Mouse (Mus musculus) heart, adult 8-10 months (tissue): ENCODE measurements around the gene Podnl1. TPM values are rescaled to one million over a fixed set of nuclear protein-coding genes. Genes with fewer than 3 reads are reported as not detected.

ENCODE experiments used
- DNase-seq: peaks from one replicate; pipeline ENCODE4 v3.0.0; 2022; ENCODE audit warnings: low spot score
- total RNA-seq, 4 experiments: library from RNA; stranded (reverse); gene quantifications; 2 replicates each; pipeline ENCODE4 v1.2.4; 2022

Gene Podnl1
- total RNA-seq: under 1 TPM in 2 of 4 experiments, not detected in 2; 0.11 TPM

DNA sequence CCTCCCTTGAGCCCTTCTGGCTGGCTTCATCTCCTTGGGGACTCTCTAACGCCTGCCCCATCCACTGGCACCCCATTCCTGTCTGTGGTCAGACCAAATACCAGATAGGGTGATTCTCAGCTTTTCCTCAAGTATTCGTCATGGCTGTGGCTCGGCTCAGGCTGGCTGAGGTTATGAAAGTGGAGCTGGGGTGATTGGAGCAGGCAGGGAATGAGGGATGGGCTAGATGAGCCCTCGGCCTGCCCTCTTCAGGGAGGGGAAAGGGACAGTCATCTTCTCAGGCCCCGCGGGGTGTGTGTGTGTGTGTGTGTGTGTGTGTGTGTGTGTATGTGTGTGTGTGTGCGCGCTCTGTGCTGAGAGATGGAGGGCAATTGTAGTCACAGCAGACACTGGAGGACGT, at the start of gene Podnl1:
Gene Podnl1, plus strand, starts transcription at position 334 of the 400 bp plus-strand sequence.
- DNase-seq: no peak

- no peak for DNase-seq
These were observed 49.4 kb upstream of the Podnl1 start for GRCm38 (mm10) chr8:84076412-84076811.

DNA sequence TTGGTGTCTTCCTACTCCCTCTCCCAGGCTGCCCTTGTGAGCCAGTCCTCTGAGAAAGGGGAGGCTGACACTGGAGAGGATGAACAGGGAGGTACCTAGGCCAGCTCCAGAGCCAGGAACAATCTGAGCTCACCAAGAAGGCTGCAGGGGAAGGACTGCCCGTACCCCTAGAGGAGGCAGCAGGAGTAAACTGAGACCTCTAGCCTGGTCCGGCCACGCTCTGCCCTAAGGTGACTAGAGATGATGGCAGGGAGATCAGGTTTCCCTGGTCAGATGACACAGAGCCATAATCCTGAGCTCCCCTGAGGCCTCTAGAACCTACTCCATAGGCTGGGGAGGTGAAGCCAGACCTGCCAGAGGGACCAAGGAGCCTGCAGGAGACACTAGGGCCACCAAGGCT, 48.9 kb upstream of the Podnl1 start:
- DNase-seq: no peak

- DNase-seq: no peak
These were observed 46.6 kb upstream of the Podnl1 start for GRCm38 (mm10) chr8:84079206-84079605.

DNA sequence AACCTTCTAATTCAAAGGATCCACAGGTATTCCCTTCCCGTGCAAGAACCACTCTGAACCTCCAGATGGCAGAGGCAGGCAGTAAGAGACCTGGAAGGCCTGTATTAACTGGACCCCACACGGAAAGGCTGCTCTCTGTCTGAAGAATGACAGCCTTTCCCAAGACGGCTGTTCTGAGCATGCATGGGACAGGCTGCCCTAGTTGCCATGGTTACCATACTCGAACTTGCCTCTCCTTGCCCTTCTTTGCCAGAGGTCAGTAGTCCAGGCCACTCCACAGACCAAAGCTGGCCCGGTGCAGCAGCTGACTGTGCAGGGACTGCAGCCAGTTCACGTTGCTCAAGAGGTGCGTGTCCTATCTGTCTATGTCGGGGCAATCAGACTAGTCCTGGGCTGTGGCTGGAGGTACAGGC, 42.0 kb upstream of the Podnl1 start:
- no peak for DNase-seq

DNA sequence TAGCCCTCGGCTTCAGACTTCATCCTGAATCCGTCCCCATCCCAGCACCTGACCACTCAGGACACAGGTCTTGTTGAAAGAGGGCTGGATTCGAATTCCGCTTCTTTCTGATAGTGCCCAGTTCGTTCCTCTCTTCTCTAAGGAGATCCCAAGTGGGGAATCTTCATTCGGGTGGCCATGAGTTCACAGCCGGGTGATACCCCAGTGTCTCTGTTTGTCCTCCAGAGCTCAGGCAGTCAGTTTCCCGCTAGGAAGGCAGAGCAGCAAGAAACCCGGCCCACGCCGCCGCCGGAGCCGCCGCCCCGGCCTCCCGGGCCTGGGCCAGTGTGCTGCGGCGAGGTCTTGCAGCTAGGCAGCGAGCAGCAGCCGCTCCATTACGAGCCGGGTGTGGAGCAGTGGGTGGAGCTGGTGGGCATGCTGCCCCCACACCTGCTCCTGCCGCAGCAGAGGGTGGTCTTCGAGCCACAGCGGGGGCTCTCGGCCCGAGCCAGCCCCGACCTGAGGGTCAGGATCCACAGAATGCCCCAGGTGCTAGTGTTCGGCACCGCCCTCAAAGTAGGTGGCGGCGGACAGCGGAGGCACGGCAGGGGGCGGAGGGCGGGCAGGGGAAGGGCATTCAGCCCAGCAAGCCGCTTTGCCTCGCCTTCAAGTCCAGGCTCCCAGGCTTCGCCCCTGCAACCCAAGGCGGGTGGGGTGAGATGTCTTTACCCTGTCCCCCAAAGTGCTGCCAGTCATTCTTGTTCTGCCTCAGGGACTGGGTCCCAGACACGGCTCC, 41.3 kb upstream of the Podnl1 start:
- DNase-seq: no peak

- DNase-seq: no peak
These were observed 38.6 kb upstream of the Podnl1 start for GRCm38 (mm10) chr8:84087156-84087555.

GRCm38 (mm10) chr8:84087821-84088220, 38.0 kb upstream of the Podnl1 start:
- no peak for DNase-seq

- no peak for DNase-seq
These were observed 36.5 kb upstream of the Podnl1 start for GRCm38 (mm10) chr8:84089277-84089676.

- no peak for DNase-seq
These were observed 35.2 kb upstream of the Podnl1 start for GRCm38 (mm10) chr8:84090585-84090984.

GRCm38 (mm10) chr8:84096061-84096460, 29.7 kb upstream of the Podnl1 start:
- DNase-seq: no peak

DNA sequence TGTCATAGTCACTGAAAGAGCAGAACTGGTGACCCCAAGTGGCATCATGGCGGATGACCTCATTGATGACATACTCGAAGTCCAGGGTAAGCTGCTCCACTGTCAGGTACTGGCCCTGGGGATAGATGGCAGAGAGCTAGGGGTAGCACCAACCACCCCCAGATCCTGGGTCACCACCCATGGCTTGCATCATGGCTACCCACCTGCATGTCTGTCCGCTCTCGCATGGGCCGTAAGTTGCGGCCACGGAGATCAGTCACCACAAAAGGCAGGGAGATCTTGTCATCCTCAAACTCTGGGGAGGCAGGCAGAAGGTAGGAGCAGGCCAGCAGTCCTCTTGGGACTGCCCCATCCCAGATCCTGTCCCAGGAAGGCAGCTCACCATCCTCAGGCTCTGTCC, 27.4 kb upstream of the Podnl1 start:
- no peak for DNase-seq

DNA sequence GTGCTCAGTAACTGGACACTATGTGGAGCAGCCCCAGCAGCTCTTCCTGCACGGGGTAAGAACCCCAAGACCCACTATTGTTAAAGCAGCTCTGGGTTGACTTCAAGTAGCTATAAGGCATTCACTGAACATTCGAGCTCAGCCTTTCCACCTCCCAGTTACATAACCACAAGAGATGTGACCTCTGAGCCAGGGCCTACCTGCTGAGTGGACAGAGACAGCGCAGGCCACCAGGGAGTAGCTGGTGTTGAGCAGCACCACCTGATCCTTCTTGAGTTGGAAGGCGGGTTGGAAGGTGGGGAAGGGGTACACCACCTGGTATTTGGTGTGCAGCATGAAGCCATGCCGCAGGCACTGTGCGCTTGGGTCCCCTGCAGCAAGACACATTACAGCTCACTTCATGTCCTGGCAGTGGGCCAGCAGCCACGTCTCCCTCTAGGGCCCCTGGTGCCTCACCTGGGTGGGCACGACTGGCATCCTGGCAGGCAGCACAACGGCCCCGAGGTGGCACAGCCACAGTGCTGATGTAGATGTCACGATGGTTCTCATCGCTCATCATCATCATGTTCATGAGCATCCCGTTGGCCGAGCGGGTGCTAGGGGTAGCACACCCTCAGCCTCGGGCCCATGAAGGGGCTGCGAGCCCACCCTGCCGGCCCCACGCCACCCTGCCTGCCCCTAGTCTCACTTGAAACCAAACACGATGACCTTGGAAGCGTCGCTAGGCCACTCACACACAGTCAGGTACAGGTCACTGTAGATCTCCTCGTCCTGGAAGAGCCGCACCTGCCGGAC, 24.1 kb upstream of the Podnl1 start:
- DNase-seq: no peak

- DNase-seq: no peak
These were observed 22.2 kb upstream of the Podnl1 start for GRCm38 (mm10) chr8:84103601-84104000.

- no peak for DNase-seq
These were observed 21.6 kb upstream of the Podnl1 start for GRCm38 (mm10) chr8:84104221-84104620.

GRCm38 (mm10) chr8:84104697-84105609, 20.8 kb upstream of the Podnl1 start, which contains the start of gene Dcaf15:
Dcaf15 (minus strand) TSS chr8:84104768.
- peak; percentile 98 for DNase-seq

DNA sequence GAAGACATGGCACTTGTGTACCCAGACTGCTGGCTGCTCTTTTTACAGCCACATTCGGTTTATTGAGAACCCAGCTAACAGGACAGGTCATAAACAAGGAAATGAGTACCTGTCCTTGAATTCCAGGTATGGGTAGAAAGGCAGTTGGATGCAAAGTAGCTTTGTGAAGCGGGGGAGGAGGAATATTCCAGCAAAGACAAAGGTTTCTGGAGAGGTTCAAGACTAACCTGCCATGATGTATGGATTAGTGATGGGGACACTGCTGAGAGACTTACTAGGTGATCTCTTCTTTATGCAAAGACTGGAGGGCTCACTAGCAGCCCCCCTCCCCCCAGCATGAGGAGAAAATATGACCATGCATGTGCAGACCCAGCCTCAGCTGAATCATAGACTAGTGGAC, 20.1 kb upstream of the Podnl1 start:
- DNase-seq: no peak

DNA sequence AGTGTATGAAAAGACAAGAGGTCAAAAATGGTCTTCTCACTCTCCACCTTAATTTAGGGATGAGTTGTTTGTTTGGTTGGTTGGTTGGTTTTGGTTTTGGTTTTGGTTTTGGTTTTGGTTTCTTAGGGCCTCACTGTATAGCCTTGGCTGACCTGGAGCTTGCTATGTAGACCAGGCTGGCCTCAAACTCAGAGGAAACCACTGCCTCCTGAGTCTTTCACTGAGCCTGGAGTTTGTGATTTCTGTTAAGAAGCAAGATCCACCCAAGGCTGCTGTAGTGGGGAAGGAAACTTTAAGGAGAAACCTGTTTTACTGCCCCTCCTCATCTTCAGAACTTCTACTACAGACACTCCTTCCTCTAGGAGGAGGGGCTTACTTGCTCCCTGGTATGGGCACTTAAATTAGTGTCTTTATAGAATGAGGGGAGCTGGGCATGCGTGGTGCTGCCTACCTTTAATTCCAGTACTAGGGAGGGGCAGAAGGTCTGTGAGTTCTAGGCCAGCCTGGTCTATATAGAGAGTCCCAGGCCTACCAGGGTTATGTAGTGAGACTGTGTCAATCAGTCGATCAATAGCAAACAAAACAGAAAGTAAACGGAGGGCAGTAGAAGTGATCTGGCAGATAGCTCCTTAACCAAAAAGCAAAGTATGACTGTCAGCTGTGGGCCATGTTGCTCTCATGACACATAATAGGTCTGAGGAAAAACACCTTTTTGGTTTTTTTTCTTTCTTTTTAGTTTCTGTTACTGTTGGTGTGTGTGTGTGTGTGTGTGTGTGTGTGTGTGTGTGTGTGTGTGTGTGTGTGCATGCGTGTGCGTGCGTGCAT, 19.4 kb upstream of the Podnl1 start:
- no peak for DNase-seq

- DNase-seq: no peak
These were observed 10.1 kb upstream of the Podnl1 start for GRCm38 (mm10) chr8:84115646-84116045.

DNA sequence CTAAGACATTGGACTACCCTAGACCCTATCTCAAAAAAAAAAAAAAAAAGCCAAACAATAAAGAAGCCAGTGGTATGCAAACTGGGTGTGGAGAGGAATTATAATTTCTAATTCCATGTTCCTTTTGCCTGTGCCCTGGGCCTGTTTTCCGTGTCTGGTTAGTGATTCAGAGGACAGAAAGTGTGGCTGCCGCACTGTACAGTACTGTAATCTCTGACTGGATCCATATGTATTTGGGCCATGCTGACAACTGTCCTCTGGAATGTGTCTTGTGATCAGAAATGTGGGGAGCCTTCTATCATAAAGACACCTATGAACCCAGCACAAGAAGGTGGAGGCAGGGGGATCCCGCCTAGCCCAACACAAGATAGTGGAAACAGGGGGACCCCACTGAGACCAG, 3.6 kb upstream of the Podnl1 start:
- DNase-seq: no peak

GRCm38 (mm10) chr8:84126742-84127141, 953 bp downstream of the Podnl1 start:
- DNase-seq: no peak
